Mouse (Mus musculus) macrophage (primary cell): ENCODE results near the gene Gm49337. TPM values are rescaled to one million over a fixed set of nuclear protein-coding genes. Genes with fewer than 3 reads are reported as not detected.
A peak's percentile ranks its signal among the peaks of the same experiment; 100 is the strongest.

Experiments used
- H3K27ac ChIP-seq: fragments of 350-480 bp; formaldehyde crosslinking; 2 replicates; pipeline ENCODE4 v1.9.0; 2021
- H3K36me3 ChIP-seq: fragments of 350-480 bp; formaldehyde crosslinking; 2 replicates; pipeline ENCODE4 v1.9.0; 2021; ENCODE audit errors: inconsistent target
- H3K4me3 ChIP-seq: fragments of 350-480 bp; formaldehyde crosslinking; 2 replicates; pipeline ENCODE4 v1.9.0; 2021; ENCODE audit errors: inconsistent target
- H3K79me2 ChIP-seq: fragments of 350-480 bp; formaldehyde crosslinking; 2 replicates; pipeline ENCODE4 v1.9.0; 2021; ENCODE audit errors: inconsistent target
- WGBS: methylation state at CpG from one replicate; pipeline ENCODE4 v1.1.7; 2026; ENCODE audit warnings: inconsistent platforms; ENCODE audit not compliant: missing documents; 5-methylcytosine and 5-hydroxymethylcytosine counted together
- polyA plus RNA-seq: library from polyadenylated mRNA; stranded (reverse); fragments of 250-400 nt; gene quantifications from 3 replicates; pipeline ENCODE4 v1.2.4, GENCODE M21; 2018; ENCODE audit warnings: inconsistent platforms

The Gm49337 gene
- polyA plus RNA-seq, 1 experiment from 2014 or later: not detected

GRCm38 (mm10) chr4:116174466-116175116 is 1.4 kb downstream of the Gm49337 start:
- no peak overlapping the region for H3K27ac ChIP-seq
- 88% methylated on average over 6 of the region's 6 CpGs for WGBS
- H3K79me2 ChIP-seq: no peaks in the 10 kb centered on the region
- H3K36me3 ChIP-seq: no peaks in the 10 kb centered on the region
- no peak overlapping the region for H3K4me3 ChIP-seq

DNA sequence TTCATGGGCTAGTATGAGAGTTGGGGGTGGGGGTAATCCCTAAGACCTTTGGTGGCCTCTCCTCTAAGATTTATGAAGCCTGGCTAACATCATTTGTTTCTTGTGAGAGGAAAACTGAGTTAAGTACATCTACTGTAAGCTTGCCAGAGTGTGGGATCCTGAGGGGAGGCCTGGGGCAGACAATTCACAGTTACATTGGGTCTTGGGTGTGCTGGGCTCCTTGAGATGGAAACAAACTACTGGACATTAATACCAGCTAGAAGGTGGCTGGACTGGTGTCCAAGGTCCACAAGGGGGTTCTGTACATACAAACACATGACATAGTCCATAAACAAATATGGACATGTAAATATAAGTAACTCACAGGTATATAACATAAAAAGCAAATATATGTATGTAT is 2.0 kb downstream of the Gm49337 start:
- H3K4me3 ChIP-seq: no peak overlapping the region
- no peak overlapping the region for H3K27ac ChIP-seq
- H3K36me3 ChIP-seq: no peaks in the 10 kb centered on the region
- H3K79me2 ChIP-seq: no peaks in the 10 kb centered on the region

DNA sequence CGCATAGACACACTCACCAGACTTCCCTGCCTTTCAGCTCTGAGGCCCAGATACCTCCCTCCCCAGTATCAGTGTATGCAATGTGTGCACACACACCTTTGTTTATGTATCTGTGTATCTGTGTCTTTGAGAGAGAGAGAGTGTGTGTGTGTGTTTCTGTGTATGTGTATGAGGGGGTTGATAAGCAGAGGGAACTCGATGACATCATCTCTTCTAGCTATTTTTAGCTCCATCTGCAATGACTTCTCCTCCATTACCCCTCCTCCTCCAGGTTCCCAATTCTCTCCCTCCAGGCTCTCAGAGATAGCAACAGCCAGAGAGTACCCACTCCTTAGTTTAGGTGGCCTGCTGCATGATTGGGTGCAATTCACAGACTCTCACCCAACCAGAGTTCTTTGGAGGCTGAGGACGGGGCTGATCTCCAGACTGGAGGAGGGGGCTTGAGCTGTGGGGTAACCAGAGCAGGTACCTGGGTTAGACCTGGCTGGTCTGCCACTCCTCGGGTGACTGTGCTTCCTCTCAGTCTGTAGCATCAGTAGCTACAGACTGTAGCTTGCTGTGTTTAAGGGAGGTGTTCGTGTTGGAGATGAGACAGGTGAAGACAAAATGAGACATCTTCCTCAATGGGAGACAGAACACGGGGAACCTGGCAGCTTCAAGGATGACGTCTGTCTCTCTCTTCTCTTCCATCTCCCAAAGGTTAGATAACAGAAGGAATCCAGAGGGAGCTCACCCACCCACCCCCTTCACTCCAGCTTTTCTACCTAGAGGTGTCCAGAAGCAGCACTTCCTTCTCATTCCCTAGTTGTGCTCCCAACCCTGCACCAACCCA is 2.7 kb downstream of the Gm49337 start:
- Histone ChIP-seq H3K4me3 (peak overlapping the region; percentile 11; the same call in 1 of the 2 replicates), H3K27ac (peak overlapping the region; percentile 83), H3K36me3 (no peaks in the 10 kb centered on the region), H3K79me2 (no peaks in the 10 kb centered on the region)
- WGBS: 27% methylated on average over 7 of the region's 7 CpGs

DNA sequence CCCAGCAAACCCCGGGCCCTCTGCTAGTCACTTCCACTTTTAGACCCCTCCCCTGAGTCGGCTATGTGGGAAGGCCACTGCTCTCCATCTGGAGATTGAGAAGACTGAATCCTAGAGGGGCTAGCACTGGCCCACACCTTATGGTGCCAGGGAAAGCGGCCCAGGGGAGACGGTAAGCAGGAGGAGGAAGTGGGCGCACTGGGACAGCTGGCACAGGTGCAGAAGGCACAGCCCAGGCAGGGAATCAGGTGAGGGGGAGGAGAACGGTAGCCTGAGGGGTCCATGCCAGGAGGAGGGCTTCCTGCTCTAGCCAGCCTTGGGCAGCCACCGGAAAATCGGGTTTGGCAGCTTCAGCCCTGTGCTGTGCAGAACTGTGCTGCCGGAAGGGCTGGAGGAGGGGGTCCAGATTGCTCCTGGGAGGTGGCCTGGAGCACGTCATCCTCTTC is 3.4 kb downstream of the Gm49337 start:
- WGBS: 5% methylated on average over 10 of the region's 10 CpGs
- H3K79me2 ChIP-seq: no peaks in the 10 kb centered on the region
- no peaks in the 10 kb centered on the region for H3K36me3 ChIP-seq
- H3K4me3 ChIP-seq: peak overlapping the region; percentile 11; the same call in 1 of the 2 replicates
- peak overlapping the region; percentile 83 for H3K27ac ChIP-seq

DNA sequence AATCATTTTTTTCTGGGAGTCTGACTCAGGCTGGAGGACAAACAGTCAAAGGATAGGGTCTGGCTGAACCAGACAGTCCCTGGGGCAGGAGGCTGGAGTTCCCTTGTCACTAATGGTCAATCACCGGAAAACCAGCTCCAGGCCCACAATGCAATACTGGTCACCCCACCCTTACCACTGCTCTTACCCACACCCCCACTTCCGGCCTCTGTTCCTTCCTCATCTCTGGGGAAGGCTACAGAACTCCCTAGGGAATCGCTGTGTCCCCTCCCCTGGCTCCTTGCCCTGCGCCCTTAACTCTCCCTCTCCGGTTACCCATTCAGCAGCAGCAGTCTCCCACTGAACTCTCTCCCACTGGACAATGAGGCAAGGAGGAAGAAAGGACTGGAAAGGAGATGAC is 4.0 kb downstream of the Gm49337 start:
- H3K79me2 ChIP-seq: no peaks in the 10 kb centered on the region
- 19% methylated on average over 5 of the region's 5 CpGs for WGBS
- H3K27ac ChIP-seq: peak overlapping the region; percentile 83
- H3K36me3 ChIP-seq: no peaks in the 10 kb centered on the region
- H3K4me3 ChIP-seq: peak overlapping the region; percentile 11; the same call in 1 of the 2 replicates

DNA sequence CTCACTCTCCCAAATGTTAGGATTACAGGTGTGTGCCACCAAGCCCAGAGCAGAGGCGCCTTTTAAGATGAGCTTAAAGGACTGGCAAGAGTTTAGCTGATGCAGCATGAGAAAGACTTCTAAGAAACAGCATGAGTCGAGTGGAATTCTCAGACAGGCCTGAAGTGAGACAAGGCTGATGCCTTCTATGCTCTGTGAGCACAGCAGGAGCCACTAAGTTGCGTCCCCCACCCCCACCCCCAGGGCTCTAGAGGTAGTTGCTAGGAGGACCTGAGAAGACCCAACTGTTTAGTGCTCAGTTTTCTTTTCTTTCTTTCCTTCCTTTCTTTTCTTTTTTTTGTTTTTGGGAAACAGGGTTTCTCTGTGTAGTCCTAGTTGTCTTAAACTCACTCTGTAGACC is 8.9 kb downstream of the Gm49337 start:
- no peak overlapping the region for H3K4me3 ChIP-seq
- no peaks in the 10 kb centered on the region for H3K36me3 ChIP-seq
- H3K79me2 ChIP-seq: no peaks in the 10 kb centered on the region
- H3K27ac ChIP-seq: no peak overlapping the region
- WGBS: 83% methylated on average over 2 of the region's 3 CpGs

DNA sequence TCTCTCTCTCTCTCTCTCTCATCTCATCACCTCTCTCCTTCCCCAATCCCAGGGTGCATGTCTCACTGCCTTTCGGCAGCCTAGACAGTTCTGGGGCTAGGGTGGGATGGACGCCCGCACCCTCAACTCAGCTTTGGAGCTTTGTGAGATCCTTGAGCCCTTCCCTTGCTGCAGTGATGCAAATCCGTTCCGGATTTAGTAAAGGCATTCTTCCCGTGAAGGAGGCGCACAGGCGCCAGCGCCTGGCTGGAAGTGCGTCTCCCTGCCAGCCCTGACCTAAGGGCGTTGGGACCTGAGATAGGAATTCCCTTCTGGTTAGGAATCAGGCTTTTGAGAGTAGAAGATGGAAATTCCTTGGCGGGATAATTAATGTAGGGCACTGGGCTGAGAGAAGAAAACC is 9.6 kb downstream of the Gm49337 start:
- no peak overlapping the region for H3K27ac ChIP-seq
- H3K4me3 ChIP-seq: no peak overlapping the region
- H3K36me3 ChIP-seq: no peaks in the 10 kb centered on the region
- WGBS: 82% methylated on average over 11 of the region's 12 CpGs
- H3K79me2 ChIP-seq: no peaks in the 10 kb centered on the region

DNA sequence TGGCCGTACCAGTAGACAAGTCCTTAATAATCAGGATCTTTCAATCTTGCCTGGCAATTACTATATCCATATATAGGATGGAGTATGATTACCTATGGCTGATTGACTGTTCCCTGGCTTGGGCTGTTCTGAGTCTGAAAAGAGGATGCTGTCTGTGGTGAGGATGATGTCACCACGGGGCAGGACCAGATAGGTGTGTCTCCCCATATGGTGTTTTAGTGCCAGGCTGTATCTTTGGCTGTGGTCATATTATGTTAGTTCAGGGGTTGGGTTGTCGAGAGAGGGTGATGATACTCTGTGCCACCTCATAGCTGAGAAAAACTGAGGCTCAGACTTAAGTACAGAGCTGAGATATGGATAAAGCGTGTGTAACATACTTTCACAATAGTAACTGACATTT is 11.9 kb downstream of the Gm49337 start:
- no peak overlapping the region for H3K4me3 ChIP-seq
- H3K36me3 ChIP-seq: no peaks in the 10 kb centered on the region
- no peaks in the 10 kb centered on the region for H3K79me2 ChIP-seq
- WGBS: 79% methylated on average over 4 of the region's 4 CpGs
- H3K27ac ChIP-seq: no peak overlapping the region

DNA sequence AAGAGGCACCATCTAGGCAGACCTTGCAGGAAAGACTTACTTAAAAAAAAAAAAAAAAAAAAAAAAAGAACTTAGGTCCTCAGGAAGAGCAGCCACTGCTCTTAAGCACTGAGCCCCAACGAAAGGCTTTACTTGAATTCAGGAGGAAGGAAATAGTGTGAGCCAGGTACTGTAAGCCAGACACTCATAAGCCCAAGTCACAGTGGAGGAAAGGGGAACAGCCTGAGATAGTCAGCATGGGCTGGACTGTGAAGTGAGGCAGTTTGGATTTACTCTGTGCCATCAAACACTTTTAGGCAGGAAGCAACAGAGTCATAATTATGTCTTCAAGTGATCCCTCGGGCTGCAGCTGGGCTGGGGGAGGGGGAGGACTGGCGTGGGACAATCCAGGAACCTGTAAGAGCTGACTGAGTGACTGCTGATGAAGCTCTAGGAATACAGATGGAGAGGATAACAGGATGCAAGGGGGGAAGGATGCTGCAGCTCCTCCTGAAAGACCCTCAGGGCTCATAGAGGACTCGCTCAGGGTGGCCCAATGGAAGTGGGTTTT is 19.2 kb downstream of the Gm49337 start:
- 21% methylated on average over 4 of the region's 4 CpGs for WGBS
- Histone ChIP-seq H3K27ac (no peak overlapping the region), H3K79me2 (no peaks in the 10 kb centered on the region), H3K4me3 (no peak overlapping the region), H3K36me3 (no peaks in the 10 kb centered on the region)

DNA sequence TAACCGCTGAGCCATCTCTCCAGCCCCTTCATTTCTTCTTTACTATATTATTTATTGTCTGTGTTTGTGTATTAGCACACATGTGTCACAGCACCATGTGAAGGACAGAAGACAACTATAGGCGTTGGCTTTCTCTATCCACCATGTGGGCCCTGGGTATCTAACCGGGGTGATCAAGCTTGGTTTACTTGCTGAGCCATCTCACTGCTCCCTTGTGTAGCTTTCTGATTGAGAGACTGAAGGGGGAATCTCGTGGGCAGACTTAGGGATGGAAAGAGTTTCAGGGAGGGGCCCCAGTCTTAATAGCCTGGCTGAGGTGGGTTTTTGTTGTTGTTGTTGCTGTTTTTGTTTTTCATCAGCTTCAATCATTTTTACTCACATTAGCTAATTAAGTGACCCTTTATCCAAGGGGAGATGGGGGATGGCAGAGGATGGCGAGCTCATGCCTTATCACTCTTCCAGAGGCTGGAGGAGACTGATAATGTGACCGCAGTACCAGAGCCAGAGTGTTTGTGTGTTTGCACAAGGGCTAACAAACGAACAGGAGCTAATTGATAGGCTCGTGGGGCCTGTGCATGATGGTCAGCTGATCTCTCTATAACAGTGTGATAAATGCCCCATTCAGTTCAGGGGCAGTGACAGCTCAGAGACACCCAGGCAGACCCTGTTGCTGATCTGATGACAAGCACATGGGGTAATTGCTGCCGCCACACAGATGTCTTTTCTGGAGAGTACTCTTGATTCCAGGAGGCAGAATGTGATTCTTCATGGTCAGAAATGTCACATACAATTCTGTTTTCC is 20.6 kb downstream of the Gm49337 start:
- WGBS: 95% methylated on average over 9 of the region's 9 CpGs
- H3K27ac ChIP-seq: no peak overlapping the region
- H3K79me2 ChIP-seq: no peaks in the 10 kb centered on the region
- H3K4me3 ChIP-seq: no peak overlapping the region
- H3K36me3 ChIP-seq: no peaks in the 10 kb centered on the region

- Histone ChIP-seq H3K36me3 (no peaks in the 10 kb centered on the region), H3K27ac (no peak overlapping the region), H3K4me3 (no peak overlapping the region), H3K79me2 (no peaks in the 10 kb centered on the region)
- WGBS: 82% methylated on average over 2 of the region's 2 CpGs
Observed at GRCm38 (mm10) chr4:116198422-116198821, 25.2 kb downstream of the Gm49337 start.

DNA sequence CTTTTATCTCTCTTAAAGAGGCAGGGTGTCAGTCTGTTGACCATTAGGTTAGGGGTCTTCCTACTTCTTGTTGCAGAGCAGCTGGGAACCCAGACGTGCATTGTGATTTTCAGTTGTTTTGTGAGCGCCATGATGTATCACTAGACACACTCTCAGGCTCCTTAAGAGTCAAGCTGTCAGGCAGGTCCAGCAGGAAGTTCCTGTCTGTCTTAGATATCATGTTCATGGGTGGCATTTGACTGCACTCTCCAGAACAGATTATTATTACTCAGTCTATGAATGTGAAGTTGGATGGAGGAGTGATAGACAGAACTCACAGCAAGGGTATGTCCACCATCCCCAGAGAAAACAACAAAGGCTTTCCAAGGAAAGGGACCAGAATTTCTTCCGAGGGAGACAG is 31.2 kb downstream of the Gm49337 start:
- H3K4me3 ChIP-seq: no peak overlapping the region
- no peaks in the 10 kb centered on the region for H3K36me3 ChIP-seq
- H3K27ac ChIP-seq: no peak overlapping the region
- H3K79me2 ChIP-seq: no peaks in the 10 kb centered on the region
- 93% methylated on average over 3 of the region's 3 CpGs for WGBS

GRCm38 (mm10) chr4:116206531-116206930 is 33.3 kb downstream of the Gm49337 start:
- 84% methylated on average over 4 of the region's 4 CpGs for WGBS
- H3K79me2 ChIP-seq: no peaks in the 10 kb centered on the region
- H3K36me3 ChIP-seq: no peaks in the 10 kb centered on the region

DNA sequence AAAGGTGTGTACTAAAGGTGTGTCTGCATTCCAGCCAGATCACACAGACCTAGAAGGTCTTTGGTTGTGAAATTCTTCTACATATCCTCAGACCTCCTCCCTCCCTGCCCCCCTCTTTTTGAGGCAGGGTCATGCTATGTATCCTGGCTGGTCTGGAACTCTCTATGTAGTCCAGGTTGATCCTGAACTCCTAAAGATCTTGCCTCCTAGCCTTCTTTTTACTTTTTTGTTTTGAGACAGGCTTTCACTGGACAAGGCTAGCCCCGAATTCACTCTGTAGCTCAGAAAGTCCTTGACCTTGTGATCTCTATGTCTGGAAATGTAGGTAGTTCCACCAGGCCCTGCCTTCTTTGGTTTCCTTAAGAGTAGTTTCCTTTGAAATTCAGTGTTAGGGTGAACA is 35.7 kb downstream of the Gm49337 start:
- Histone ChIP-seq H3K36me3 (no peaks in the 10 kb centered on the region), H3K4me3 (no peak overlapping the region), H3K27ac (no peak overlapping the region), H3K79me2 (no peaks in the 10 kb centered on the region)
- 100% methylated on average over 1 of the region's 1 CpGs for WGBS

More at GRCm38 (mm10) chr4:116206531-116206930, 33.3 kb downstream of the Gm49337 start:
- Histone ChIP-seq H3K4me3 (no peak overlapping the region), H3K27ac (no peak overlapping the region)
